Mouse (Mus musculus) thymus, adult 2 months (tissue): ENCODE measurements around the gene Nop53. TPM values are rescaled to one million over a fixed set of nuclear protein-coding genes. Genes with fewer than 3 reads are reported as not detected.

Experiments used
- DNase-seq: peaks from one replicate; pipeline ENCODE4 v3.0.0; 2021
- H3K27ac ChIP-seq: fragments of 200-500 bp; 2 replicates; pipeline ENCODE4 v1.5.1; 2012; ENCODE audit warnings: low read length, control low read depth; ENCODE audit not compliant: control insufficient read depth, insufficient read depth
- H3K27me3 ChIP-seq: fragments of 200-500 bp; 2 replicates; pipeline ENCODE4 v1.6.1; 2012; ENCODE audit warnings: mild to moderate bottlenecking, low read length, moderate library complexity, mixed read lengths; ENCODE audit not compliant: control insufficient read depth, insufficient read depth
- H3K36me3 ChIP-seq: fragments of 200-500 bp; 2 replicates; pipeline ENCODE4 v1.6.1; 2012; ENCODE audit warnings: mild to moderate bottlenecking, low read length, moderate library complexity; ENCODE audit not compliant: control insufficient read depth, insufficient read depth
- H3K4me1 ChIP-seq: fragments of 200-500 bp; replicated peaks from 2 replicates; pipeline ENCODE4 v1.6.1; 2012; ENCODE audit warnings: low read length; ENCODE audit not compliant: control insufficient read depth, insufficient read depth
- H3K4me3 ChIP-seq: fragments of 200-500 bp; 2 replicates; pipeline ENCODE4 v1.5.1; 2012; ENCODE audit warnings: mild to moderate bottlenecking, low read length, control low read depth, moderate library complexity; ENCODE audit not compliant: control insufficient read depth, insufficient read depth
- CTCF ChIP-seq: fragments of 200-500 bp; IDR thresholded peaks from 2 replicates; pipeline ENCODE4 v1.5.1; 2012; ENCODE audit warnings: mild to moderate bottlenecking, control low read depth, low read length, moderate library complexity, borderline replicate concordance; ENCODE audit not compliant: control insufficient read depth, poor library complexity, insufficient read depth; ENCODE audit errors: extremely low read depth
- POLR2A ChIP-seq: fragments of 200-500 bp; IDR thresholded peaks from 2 replicates; pipeline ENCODE4 v1.6.1; 2012; ENCODE audit warnings: mild to moderate bottlenecking, low read length, control low read depth, moderate library complexity; ENCODE audit not compliant: control insufficient read depth, poor library complexity, insufficient read depth; ENCODE audit errors: extremely low read depth
- WGBS: fragments of 180-500 bp; shearing (Covaris S2); methylation state at CpG from one replicate; pipeline ENCODE4 v1.1.7; 2018; 5-methylcytosine and 5-hydroxymethylcytosine counted together
- polyA plus RNA-seq: library from polyadenylated mRNA; depleted of rRNA; stranded (reverse); fragments of >200 nt; gene quantifications from 2 replicates; pipeline ENCODE4 v1.2.3, GENCODE M21; 2012; rRNA removed

The Nop53 gene
- polyA plus RNA-seq, 1 experiment, result 170 TPM

DNA sequence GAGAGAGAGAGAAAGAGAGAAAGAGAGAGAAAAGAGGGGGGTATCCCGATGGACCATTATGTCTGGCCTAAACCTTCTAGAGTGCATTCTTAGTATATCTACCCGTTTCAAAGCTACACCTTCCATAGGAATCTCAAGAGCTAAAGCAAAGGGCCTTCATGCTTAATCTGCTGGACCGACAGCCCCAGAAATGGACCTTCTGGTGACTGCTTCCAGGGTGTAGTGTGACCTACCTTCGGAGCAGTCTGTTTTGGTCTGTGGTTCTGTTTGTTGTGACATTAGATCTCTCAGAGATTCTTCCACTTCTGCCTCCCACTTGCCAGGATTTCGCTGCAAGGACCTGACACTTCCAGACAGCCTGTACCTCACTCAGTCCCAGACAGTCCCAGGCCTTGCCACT lies 35.4 kb downstream of the Nop53 start:
- Histone ChIP-seq H3K36me3 (no peaks in the 10 kb centered on the region), H3K27ac (no peak overlapping the region), H3K27me3 (no peaks in the 10 kb centered on the region), H3K4me3 (no peak overlapping the region), H3K4me1 (no peaks in the 10 kb centered on the region)
- no peak for TF ChIP-seq POLR2A
- TF ChIP-seq CTCF, result no peak
- WGBS, result 88% methylated on average over 5 of the region's 5 CpGs
- DNase-seq, result no peak

DNA sequence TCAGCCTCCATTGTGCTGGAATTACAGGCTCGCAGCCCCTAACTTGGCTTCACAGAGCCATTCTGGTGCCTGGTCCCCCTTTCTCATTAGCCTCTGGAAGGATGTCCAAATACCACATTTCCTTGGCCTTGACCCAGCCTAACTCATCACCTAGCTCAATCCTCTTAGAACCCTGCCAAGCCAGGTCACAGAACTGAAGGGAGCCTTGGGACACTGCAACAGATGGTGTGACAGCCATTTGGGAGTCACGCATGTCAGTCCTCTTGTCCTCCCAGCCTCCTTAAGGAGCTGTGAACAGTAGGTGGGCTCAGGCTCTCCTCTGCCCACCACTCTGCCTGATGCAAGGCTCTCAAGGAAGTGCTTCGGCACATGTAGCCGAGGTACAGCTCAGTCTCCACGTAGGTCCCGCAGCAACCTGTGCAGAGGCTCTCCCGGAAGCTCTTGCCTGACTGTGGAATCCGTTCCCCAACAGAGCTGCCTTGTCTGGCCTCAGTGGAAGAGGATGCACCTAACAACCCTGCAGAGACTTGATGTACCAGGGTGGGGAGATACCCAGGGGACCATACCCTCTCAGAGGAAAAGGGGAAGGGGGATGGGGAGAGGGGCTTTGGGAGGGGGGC lies 37.8 kb downstream of the Nop53 start:
- no peaks in the 10 kb centered on the region for H3K4me1 ChIP-seq
- H3K27me3 ChIP-seq, result no peaks in the 10 kb centered on the region
- DNase-seq, result no peak
- no peaks in the 10 kb centered on the region for H3K36me3 ChIP-seq
- H3K27ac ChIP-seq, result no peak overlapping the region
- TF ChIP-seq POLR2A, result no peak
- TF ChIP-seq CTCF, result no peak
- 84% methylated on average over 8 of the region's 8 CpGs for WGBS
- H3K4me3 ChIP-seq, result no peak overlapping the region

DNA sequence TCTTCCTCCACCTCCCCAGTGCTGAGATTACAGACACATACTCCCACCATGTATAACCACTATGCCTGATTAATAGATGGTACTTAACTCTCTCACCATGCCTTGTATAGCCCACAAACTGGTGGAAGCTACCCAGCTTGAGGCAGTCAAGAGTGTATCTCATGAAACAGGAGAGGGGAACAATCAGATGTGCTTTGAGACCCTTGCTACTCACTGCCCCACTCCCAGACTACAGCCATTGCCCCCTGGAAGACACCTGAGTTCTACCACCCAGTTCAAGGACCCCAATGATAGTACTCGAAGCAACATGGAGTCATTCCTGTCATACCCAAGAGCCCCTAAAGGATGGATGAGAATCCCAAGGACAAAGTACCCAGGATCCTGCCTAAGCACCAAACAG lies 39.3 kb downstream of the Nop53 start:
- H3K27ac ChIP-seq, result no peak overlapping the region
- 87% methylated on average over 1 of the region's 1 CpGs for WGBS
- no peaks in the 10 kb centered on the region for H3K36me3 ChIP-seq
- DNase-seq, result no peak
- no peak overlapping the region for H3K4me3 ChIP-seq
- no peaks in the 10 kb centered on the region for H3K27me3 ChIP-seq
- no peak for TF ChIP-seq CTCF
- no peak for TF ChIP-seq POLR2A
- no peaks in the 10 kb centered on the region for H3K4me1 ChIP-seq

DNA sequence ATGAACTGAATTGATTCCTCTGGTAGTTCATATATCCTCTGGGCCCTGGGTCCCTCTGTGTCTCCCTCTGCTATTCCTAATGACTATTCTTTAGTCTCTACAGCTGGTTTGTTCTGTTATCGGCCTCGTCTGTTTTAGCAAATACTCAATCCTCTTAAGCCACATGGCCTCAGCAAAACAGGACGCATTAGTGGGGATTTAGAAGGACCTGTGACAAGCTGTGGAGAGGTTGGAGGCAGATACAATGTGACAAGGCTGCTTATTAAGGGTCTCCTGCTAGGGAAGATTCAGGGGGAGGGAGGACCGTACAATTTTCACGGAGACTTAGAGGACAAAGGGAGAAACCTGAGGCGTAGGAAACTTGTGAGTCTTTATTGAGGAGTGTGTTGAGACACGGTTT lies 40.0 kb downstream of the Nop53 start:
- 92% methylated on average over 7 of the region's 7 CpGs for WGBS
- Histone ChIP-seq H3K36me3 (no peaks in the 10 kb centered on the region), H3K27me3 (no peaks in the 10 kb centered on the region), H3K27ac (no peak overlapping the region), H3K4me3 (no peak overlapping the region), H3K4me1 (no peaks in the 10 kb centered on the region)
- DNase-seq, result no peak
- no peak for TF ChIP-seq POLR2A
- TF ChIP-seq CTCF, result no peak

DNA sequence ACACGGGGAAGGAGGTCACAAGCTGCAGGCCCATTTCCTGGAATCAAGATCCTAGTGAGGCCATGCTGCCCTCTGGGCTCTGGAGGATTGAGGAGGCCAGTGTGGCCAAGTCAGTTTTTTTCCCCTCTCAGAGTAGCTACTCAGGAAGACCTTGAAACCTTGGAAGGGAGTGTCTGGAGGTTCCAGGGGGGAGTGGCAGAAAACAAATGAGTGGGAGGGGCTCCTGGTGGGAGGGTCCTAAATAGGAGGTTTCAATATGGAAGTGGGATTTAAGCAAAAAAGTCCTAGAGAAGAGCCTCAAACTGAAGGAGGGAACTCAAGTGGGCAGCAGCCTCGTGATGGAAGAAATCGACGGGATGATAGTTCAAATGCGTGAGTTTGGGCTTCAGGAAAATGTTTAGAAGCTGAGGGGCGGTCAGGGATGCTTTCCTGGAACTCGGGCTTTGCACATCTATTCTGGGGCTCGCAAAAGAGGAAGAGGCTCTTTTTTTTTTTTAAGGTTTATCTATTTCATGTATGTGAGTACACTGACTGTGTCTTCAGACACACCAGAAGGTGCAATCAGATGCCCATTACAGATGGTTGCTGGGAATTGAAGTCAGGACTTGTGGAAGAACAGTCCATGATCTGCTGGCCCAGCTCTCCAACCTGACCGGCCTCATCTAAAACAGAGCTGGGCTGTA lies 44.4 kb downstream of the Nop53 start:
- Histone ChIP-seq H3K27ac (no peak overlapping the region), H3K4me1 (no peaks in the 10 kb centered on the region), H3K4me3 (no peak overlapping the region), H3K27me3 (no peaks in the 10 kb centered on the region), H3K36me3 (no peaks in the 10 kb centered on the region)
- TF ChIP-seq CTCF (no peak), POLR2A (no peak)
- no peak for DNase-seq
- WGBS, result 63% methylated on average over 9 of the region's 9 CpGs

DNA sequence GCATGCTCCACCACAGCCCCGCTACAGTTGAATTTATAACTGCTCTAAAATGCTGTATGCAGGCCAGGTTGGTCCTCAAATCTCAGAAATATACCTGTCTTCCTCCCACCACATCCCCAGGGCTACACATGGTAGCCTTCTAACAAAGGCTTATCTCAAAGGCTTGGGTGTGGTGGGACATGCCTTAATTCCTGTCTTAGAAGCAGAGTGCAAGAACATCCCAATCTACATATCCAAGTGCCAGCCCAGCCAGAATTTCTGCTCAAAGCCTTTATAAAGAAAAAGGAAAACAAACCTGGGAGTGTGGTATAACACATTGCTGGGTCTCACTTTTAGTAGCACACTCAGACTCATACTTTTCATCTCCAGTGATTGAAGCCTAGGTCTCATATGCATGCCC lies 51.6 kb downstream of the Nop53 start:
- Histone ChIP-seq H3K4me3 (no peak overlapping the region), H3K27me3 (no peaks in the 10 kb centered on the region), H3K36me3 (no peaks in the 10 kb centered on the region), H3K27ac (no peak overlapping the region), H3K4me1 (no peaks in the 10 kb centered on the region)
- WGBS, result 76% methylated on average over 1 of the region's 1 CpGs
- TF ChIP-seq CTCF (no peak), POLR2A (no peak)
- DNase-seq, result no peak

Other genes starting within 250 kb of the Nop53 start
- gene Obox5, start 195.9 kb downstream of the Nop53 start, polyA plus RNA-seq, result not detected in 2 replicates
- not detected in 2 replicates for gene Obox6, start 106.4 kb downstream of the Nop53 start, polyA plus RNA-seq
- 0.16 TPM in 1 of 2 replicates, not detected in the other for gene Crx, start 66.1 kb downstream of the Nop53 start, polyA plus RNA-seq
- gene Crxos, start 63.5 kb downstream of the Nop53 start, polyA plus RNA-seq, result 0.55 TPM in 1 of 2 replicates, not detected in the other
- gene Selenow, start 23.7 kb downstream of the Nop53 start, polyA plus RNA-seq, result 408 and 474 TPM in 2 replicates
- 15.0 and 17.4 TPM in 2 replicates for gene Ehd2, start 21.5 kb upstream of the Nop53 start, polyA plus RNA-seq
- gene Bicra, start 101.8 kb upstream of the Nop53 start, polyA plus RNA-seq, result 57.0 and 78.5 TPM in 2 replicates
- gene Zfp541, start 115.7 kb upstream of the Nop53 start, polyA plus RNA-seq, result 0.04 and 0.11 TPM in 2 replicates
- gene Napa, start 152.4 kb upstream of the Nop53 start, polyA plus RNA-seq, result 256 TPM in 2 replicates
- gene Kptn, start 173.8 kb upstream of the Nop53 start, polyA plus RNA-seq, result 27.4 and 28.1 TPM in 2 replicates
- 1.1 and 1.2 TPM in 2 replicates for gene Slc8a2, start 183.8 kb upstream of the Nop53 start, polyA plus RNA-seq
- gene Meis3, start 229.0 kb upstream of the Nop53 start, polyA plus RNA-seq, result 65.2 and 66.8 TPM in 2 replicates